Mouse (Mus musculus): ENCODE data around the gene Tnfrsf18. TPM values are rescaled to one million over a fixed set of nuclear protein-coding genes. Genes with fewer than 3 reads are reported as not detected.

The Tnfrsf18 gene
- total RNA-seq, 4 experiments from 2014 or later: not detected

GRCm38 (mm10) chr4:156032856-156033255, 6.9 kb downstream of the Tnfrsf18 start:
- DNase-seq (ENCODE audit: low spot score in 2 of 2): no peak

GRCm38 (mm10) chr4:156033476-156034119, 7.6 kb downstream of the Tnfrsf18 start:
- DNase-seq (ENCODE audit: low spot score in 2 of 2): no peak

- no peak for DNase-seq (ENCODE audit: low spot score in 2 of 2)
Observed at GRCm38 (mm10) chr4:156034301-156034700, 8.3 kb downstream of the Tnfrsf18 start.

GRCm38 (mm10) chr4:156034901-156035300, 8.9 kb downstream of the Tnfrsf18 start:
- no peak for DNase-seq (ENCODE audit: low spot score in 2 of 2)

GRCm38 (mm10) chr4:156044754-156045153, 18.8 kb downstream of the Tnfrsf18 start:
- DNase-seq (ENCODE audit: low spot score in 2 of 2): no peak

GRCm38 (mm10) chr4:156049779-156050178, 23.8 kb downstream of the Tnfrsf18 start:
- no peak for DNase-seq (ENCODE audit: low spot score in 2 of 2)

- DNase-seq (ENCODE audit: low spot score in 2 of 2): no peak
Observed at GRCm38 (mm10) chr4:156050391-156050980, 24.5 kb downstream of the Tnfrsf18 start.

GRCm38 (mm10) chr4:156053113-156053512, 27.1 kb downstream of the Tnfrsf18 start:
- DNase-seq (ENCODE audit: low spot score in 2 of 2): no peak

GRCm38 (mm10) chr4:156054130-156054529, 28.2 kb downstream of the Tnfrsf18 start:
- no peak for DNase-seq (ENCODE audit: low spot score in 2 of 2)

GRCm38 (mm10) chr4:156054606-156055005, 28.6 kb downstream of the Tnfrsf18 start:
- no peak for DNase-seq (ENCODE audit: low spot score in 2 of 2)

- no peak for DNase-seq (ENCODE audit: low spot score in 2 of 2)
Observed at GRCm38 (mm10) chr4:156055173-156055572, 29.2 kb downstream of the Tnfrsf18 start.

GRCm38 (mm10) chr4:156057702-156058101, 31.7 kb downstream of the Tnfrsf18 start:
- no peak for DNase-seq (ENCODE audit: low spot score in 2 of 2)

GRCm38 (mm10) chr4:156058826-156059225, 32.9 kb downstream of the Tnfrsf18 start:
- no peak for DNase-seq (ENCODE audit: low spot score in 2 of 2)

GRCm38 (mm10) chr4:156059261-156059660, 33.3 kb downstream of the Tnfrsf18 start, which contains the start of gene Ttll10:
TSS of gene Ttll10 (minus strand) at chr4:156059414.
- no peak for DNase-seq (ENCODE audit: low spot score in 2 of 2)

GRCm38 (mm10) chr4:156059713-156060112, 33.7 kb downstream of the Tnfrsf18 start:
- no peak for DNase-seq (ENCODE audit: low spot score in 2 of 2)

- no peak for DNase-seq (ENCODE audit: low spot score in 2 of 2)
Observed at GRCm38 (mm10) chr4:156063861-156064509, 38.0 kb downstream of the Tnfrsf18 start.

- no peak for DNase-seq (ENCODE audit: low spot score in 2 of 2)
Observed at GRCm38 (mm10) chr4:156064510-156064897, 38.5 kb downstream of the Tnfrsf18 start.

- DNase-seq (ENCODE audit: low spot score in 2 of 2): no peak
Observed at GRCm38 (mm10) chr4:156065156-156065894, 39.4 kb downstream of the Tnfrsf18 start.

GRCm38 (mm10) chr4:156067256-156067949, 41.4 kb downstream of the Tnfrsf18 start:
- DNase-seq (ENCODE audit: low spot score in 2 of 2): no peak

GRCm38 (mm10) chr4:156069701-156070100, 43.7 kb downstream of the Tnfrsf18 start:
- DNase-seq (ENCODE audit: low spot score in 2 of 2): no peak

- no peak for DNase-seq (ENCODE audit: low spot score in 2 of 2)
Observed at GRCm38 (mm10) chr4:156070276-156070675, 44.3 kb downstream of the Tnfrsf18 start.
